Mouse (Mus musculus) brain, embryonic 14.5 days (tissue): ENCODE measurements around the gene Olfr56.
"Not testable (repeated sequence)": the region's sequence is repeated elsewhere in the genome, so short reads cannot be mapped to it uniquely, and the experiment has no call there.

Experiments
- CTCF ChIP-seq: fragments of 200-500 bp; IDR thresholded peaks from 2 replicates; pipeline ENCODE4 v1.5.1; 2012; ENCODE audit warnings: inconsistent platforms, mild to moderate bottlenecking, moderate library complexity, borderline replicate concordance; ENCODE audit not compliant: insufficient read depth, insufficient read length; ENCODE audit errors: extremely low read depth
- POLR2A ChIP-seq: fragments of 200-500 bp; IDR thresholded peaks from 2 replicates; pipeline ENCODE4 v1.6.1; 2012; ENCODE audit warnings: mild to moderate bottlenecking, inconsistent platforms, borderline replicate concordance; ENCODE audit not compliant: poor library complexity, insufficient read depth, insufficient read length, severe bottlenecking; ENCODE audit errors: extremely low read depth

- not testable (repeated sequence) for TF ChIP-seq CTCF, POLR2A
Measured at GRCm38 (mm10) chr11:49051093-49051891, 72.6 kb downstream of the Olfr56 start, which contains the start of gene 9930111J21Rik2.
